Mouse (Mus musculus): ENCODE data around the gene C4bp. TPM values are rescaled to one million over a fixed set of nuclear protein-coding genes. Genes with fewer than 3 reads are reported as not detected.
A peak's percentile ranks its signal among the peaks of the same experiment; 100 is the strongest.
"Not testable (repeated sequence)": the region's sequence is repeated elsewhere in the genome, so short reads cannot be mapped to it uniquely, and the experiment has no call there.

C4bp gene
- polyA plus RNA-seq (2012; rRNA removed): 0.03 TPM in 1 of 2 replicates, not detected in the other

GRCm38 (mm10) chr1:130661454-130661853 lies at the start of gene C4bp:
Gene C4bp (minus strand): TSS chr1:130661632.
- DNase-seq (ENCODE audit: low read depth): no peak
- no peak for TF ChIP-seq POLR2A (IDR thresholded peaks at IDR 0.05; ENCODE audit: borderline replicate concordance, extremely low read depth, insufficient read depth, insufficient read length, poor library complexity, severe bottlenecking)
- TF ChIP-seq CTCF (IDR thresholded peaks at IDR 0.05; ENCODE audit: borderline replicate concordance, extremely low read depth, insufficient read depth, insufficient read length): no peak

GRCm38 (mm10) chr1:130710283-130711080 lies 49.0 kb upstream of the C4bp start:
- TF ChIP-seq CTCF (IDR thresholded peaks at IDR 0.05; ENCODE audit: borderline replicate concordance, extremely low read depth, insufficient read depth, insufficient read length): no peak
- TF ChIP-seq POLR2A (IDR thresholded peaks at IDR 0.05; ENCODE audit: borderline replicate concordance, extremely low read depth, insufficient read depth, insufficient read length, poor library complexity, severe bottlenecking): no peak
- DNase-seq (ENCODE audit: low read depth): no peak

DNA sequence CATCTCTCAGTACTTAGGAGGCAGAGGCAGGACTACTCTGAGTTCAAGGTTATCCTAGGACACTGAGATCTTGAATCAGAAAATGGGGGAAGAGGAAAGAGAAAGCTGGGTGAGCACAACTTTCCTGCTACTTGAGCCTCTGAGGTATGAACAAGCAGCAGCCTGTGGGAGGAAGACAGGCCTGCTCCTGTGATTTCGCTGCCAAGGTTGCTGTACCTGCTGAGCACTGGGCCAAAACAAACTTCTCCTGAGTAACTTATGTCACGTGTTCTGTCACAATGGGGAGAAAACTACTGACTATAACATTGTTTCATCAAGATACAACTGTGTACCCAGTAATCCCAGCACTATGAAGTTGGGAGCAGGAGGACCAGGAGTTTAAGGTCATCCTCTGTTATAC lies 42.2 kb upstream of the C4bp start:
- no peak for DNase-seq (ENCODE audit: low read depth)
- TF ChIP-seq POLR2A (IDR thresholded peaks at IDR 0.05; ENCODE audit: borderline replicate concordance, extremely low read depth, insufficient read depth, insufficient read length, poor library complexity, severe bottlenecking) (no peak), CTCF (IDR thresholded peaks at IDR 0.05; ENCODE audit: borderline replicate concordance, extremely low read depth, insufficient read depth, insufficient read length) (no peak)

GRCm38 (mm10) chr1:130701976-130702375 lies 40.5 kb upstream of the C4bp start:
- no peak for TF ChIP-seq POLR2A (IDR thresholded peaks at IDR 0.05; ENCODE audit: borderline replicate concordance, extremely low read depth, insufficient read depth, insufficient read length, poor library complexity, severe bottlenecking)
- no peak for TF ChIP-seq CTCF (IDR thresholded peaks at IDR 0.05; ENCODE audit: borderline replicate concordance, extremely low read depth, insufficient read depth, insufficient read length)
- no peak for DNase-seq (ENCODE audit: low read depth)

DNA sequence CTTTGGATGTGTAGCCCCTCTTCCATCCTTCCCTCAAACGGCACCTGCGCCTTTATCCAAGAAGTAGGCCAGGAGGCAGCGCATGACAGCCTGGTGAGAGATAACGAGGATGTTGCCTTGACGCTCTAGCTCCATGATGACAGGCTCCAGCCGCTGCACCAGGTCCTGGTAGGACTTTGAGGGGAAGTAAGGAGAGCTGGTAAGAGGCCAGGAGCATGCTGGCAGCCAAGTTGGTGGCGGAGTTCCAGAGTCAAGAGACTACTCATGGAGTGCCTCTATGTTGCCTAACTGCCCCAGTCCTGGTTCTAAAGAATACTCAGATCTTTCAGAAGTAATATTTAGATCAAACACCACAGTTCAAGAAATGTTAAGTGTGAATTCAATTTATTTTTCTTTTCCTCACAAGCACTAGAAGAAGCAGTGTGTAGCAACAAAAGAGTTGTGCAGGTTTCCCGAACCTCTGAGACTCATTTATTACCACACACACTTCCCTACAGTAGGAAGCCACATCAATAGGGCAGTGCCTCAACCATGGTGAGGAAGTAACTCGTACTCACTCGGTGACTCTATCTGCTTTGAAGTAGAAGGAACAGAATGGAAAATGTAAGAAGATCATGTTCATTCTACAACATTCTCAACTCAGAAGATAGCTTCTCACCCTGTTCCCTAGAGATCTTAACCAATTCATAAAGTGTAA lies 38.7 kb upstream of the C4bp start:
- TF ChIP-seq POLR2A (IDR thresholded peaks at IDR 0.05; ENCODE audit: borderline replicate concordance, extremely low read depth, insufficient read depth, insufficient read length, poor library complexity, severe bottlenecking) (no peak), CTCF (IDR thresholded peaks at IDR 0.05; ENCODE audit: borderline replicate concordance, extremely low read depth, insufficient read depth, insufficient read length) (no peak)
- peak; percentile 5 for DNase-seq (ENCODE audit: low read depth)

DNA sequence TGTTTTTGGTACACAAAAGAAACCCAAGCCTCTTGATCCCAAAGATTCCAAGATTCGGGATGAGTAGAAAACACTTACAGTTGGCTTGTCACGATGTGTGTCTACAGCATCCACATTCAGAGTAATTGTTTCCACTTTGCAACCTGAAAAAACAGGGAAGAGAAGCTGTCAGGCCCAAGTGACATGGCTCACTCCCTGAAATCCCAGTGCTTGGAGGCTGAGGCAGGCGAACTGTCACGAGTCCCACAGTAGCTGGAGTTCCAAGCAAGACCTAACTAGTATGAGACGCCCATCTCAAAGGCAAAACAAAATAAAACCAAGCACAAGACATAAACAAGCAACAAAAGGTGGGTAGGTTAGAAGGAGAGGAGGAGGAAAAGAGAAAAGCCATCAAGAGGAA lies 37.2 kb upstream of the C4bp start:
- no peak for TF ChIP-seq CTCF (IDR thresholded peaks at IDR 0.05; ENCODE audit: borderline replicate concordance, extremely low read depth, insufficient read depth, insufficient read length)
- DNase-seq (ENCODE audit: low read depth): no peak

- no peak for TF ChIP-seq POLR2A (IDR thresholded peaks at IDR 0.05; ENCODE audit: borderline replicate concordance, extremely low read depth, insufficient read depth, insufficient read length, poor library complexity, severe bottlenecking)
- peak; percentile 0 for DNase-seq (ENCODE audit: low read depth)
These were observed 22.5 kb upstream of the C4bp start for GRCm38 (mm10) chr1:130683905-130684304.

DNA sequence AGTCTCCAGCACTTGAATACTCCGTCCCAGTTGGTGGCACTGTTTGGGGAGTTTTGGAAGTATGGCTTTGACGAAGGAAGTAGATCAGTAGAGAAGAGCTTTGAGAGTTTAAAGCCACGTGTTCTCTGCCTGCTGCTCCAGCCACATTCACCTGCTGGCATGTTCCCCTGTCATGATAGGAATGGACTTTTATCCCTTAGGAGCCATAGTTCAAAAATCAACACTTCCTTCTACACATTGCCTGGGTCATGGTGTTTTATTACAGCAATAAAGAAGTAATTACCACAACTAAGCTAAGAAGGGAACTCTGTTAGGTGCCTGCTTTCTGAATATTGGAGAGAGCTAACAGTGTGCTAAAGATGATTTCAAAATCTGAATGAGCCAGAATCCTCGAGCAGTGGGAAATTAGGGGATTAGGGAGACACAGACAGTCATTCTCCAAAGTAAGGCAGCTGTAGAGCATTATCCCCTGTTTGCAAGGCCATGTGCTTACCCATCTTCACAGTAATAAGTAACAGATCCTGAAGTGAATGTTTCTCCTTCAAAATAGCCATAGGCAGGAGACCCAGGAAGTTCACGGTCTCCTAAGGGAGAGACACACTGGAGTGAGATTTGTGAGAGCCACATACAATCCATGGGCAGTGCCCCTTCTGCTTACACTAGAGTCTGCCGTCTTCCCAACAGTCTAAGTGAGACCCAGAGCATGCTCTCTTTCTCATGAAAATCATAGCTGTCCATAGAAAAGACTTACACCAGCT lies 20.4 kb upstream of the C4bp start:
- no peak for TF ChIP-seq POLR2A (IDR thresholded peaks at IDR 0.05; ENCODE audit: borderline replicate concordance, extremely low read depth, insufficient read depth, insufficient read length, poor library complexity, severe bottlenecking)
- no peak for TF ChIP-seq CTCF (IDR thresholded peaks at IDR 0.05; ENCODE audit: borderline replicate concordance, extremely low read depth, insufficient read depth, insufficient read length)
- DNase-seq (ENCODE audit: low read depth): no peak

GRCm38 (mm10) chr1:130681075-130681474 lies 19.6 kb upstream of the C4bp start:
- DNase-seq (ENCODE audit: low read depth): no peak
- TF ChIP-seq CTCF (IDR thresholded peaks at IDR 0.05; ENCODE audit: borderline replicate concordance, extremely low read depth, insufficient read depth, insufficient read length): no peak
- no peak for TF ChIP-seq POLR2A (IDR thresholded peaks at IDR 0.05; ENCODE audit: borderline replicate concordance, extremely low read depth, insufficient read depth, insufficient read length, poor library complexity, severe bottlenecking)

DNA sequence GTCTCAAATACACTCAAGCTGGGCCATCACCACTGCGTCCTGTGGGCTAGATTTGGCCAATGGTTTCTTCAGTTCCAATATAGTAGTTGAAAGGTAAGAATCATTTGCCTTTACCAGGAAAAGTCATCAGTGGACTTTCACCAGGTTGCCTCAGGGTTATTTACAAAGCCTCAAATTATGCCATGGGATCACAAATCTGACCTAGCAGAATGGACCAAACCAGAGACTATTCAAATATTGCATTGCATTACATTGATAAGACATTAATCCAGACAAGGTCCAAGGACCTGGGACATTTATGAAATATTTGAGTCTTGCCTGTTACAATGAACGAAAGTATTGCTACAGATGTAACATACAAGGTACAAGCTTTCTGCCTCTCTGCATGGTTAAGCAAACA lies 17.1 kb upstream of the C4bp start:
- DNase-seq (ENCODE audit: low read depth): no peak
- no peak for TF ChIP-seq CTCF (IDR thresholded peaks at IDR 0.05; ENCODE audit: borderline replicate concordance, extremely low read depth, insufficient read depth, insufficient read length)
- TF ChIP-seq POLR2A (IDR thresholded peaks at IDR 0.05; ENCODE audit: borderline replicate concordance, extremely low read depth, insufficient read depth, insufficient read length, poor library complexity, severe bottlenecking): no peak

GRCm38 (mm10) chr1:130663576-130663975 lies 2.1 kb upstream of the C4bp start:
- DNase-seq (ENCODE audit: low read depth): not testable (repeated sequence)

GRCm38 (mm10) chr1:130659641-130660040 lies 1.8 kb downstream of the C4bp start:
- DNase-seq (ENCODE audit: low read depth): not testable (repeated sequence)

Data from brain, embryonic 14.5 days (tissue).